ENCODE assay signal across 7 mouse cellular contexts in genomic region chr6:47318705-47319104, GRCm38 (mm10).
DNase-seq lines count a peak whose midpoint lies in the region; ATAC-seq lines count a peak whose summit lies in the region.

No protein-coding gene starts in this region.

- no peaks in the 10 kb centered on the region for H3K36me3 ChIP-seq in lung, embryonic 15.5 days

- peak overlapping the region; percentile 63 for H3K27ac ChIP-seq in lung, embryonic 15.5 days

- ATAC-seq in lung, embryonic 15.5 days (ENCODE audit: borderline replicate concordance, extremely low read depth, low FRiP score, low TSS enrichment), result peak; percentile 53; the same call in 1 of the 2 replicates

- WGBS in lung, embryonic 15.5 days, result 8% methylated on average over 6 of the region's 6 CpGs

- no peak overlapping the region for H3K4me3 ChIP-seq in lung, embryonic 15.5 days

- no peaks in the 10 kb centered on the region for H3K9me3 ChIP-seq in lung, embryonic 15.5 days

- H3K27me3 ChIP-seq in lung, embryonic 15.5 days, result no peaks in the 10 kb centered on the region

- peak; percentile 12 for DNase-seq in NIH3T3 (ENCODE audit: low read depth)
- DNase-seq in adrenal gland, postnatal 36 days, result peak; percentile 40 to 63
- peak; percentile 28 to 61 for DNase-seq in frontal cortex, adult 2 months (ENCODE audit: extremely low spot score in 1 of 2, low spot score in 1 of 2)
- peak; percentile 39 for DNase-seq in kidney, postnatal 14 days
- DNase-seq in right cerebral cortex, postnatal 14 days, result peak; percentile 19
- no peak for DNase-seq in spleen, postnatal 10 days (ENCODE audit: low spot score in 2 of 2)

- H3K4me2 ChIP-seq in lung, embryonic 15.5 days, result peak overlapping the region; percentile 13; the same call in 1 of the 2 replicates

- H3K4me1 ChIP-seq in lung, embryonic 15.5 days, result peaks cover 24% of the 10 kb centered on the region

- no peak overlapping the region for H3K9ac ChIP-seq in lung, embryonic 15.5 days

Comparison
In these comparisons a context has a peak if more than half of its experiments do, and no peak if none do; other contexts are left out.
1. DNase-seq: peak in NIH3T3 (single experiment), adrenal gland, postnatal 36 days (2 of 2), frontal cortex, adult 2 months (2 of 2), kidney, postnatal 14 days (single experiment) and right cerebral cortex, postnatal 14 days (single experiment); none in spleen, postnatal 10 days (0 of 2).